Mouse (Mus musculus) CH12.LX (cell line): ENCODE results near the gene Gpr152. TPM values are rescaled to one million over a fixed set of nuclear protein-coding genes. Genes with fewer than 3 reads are reported as not detected.
A peak's percentile ranks its signal among the peaks of the same experiment; 100 is the strongest.

Experiments
- DNase-seq: peaks from one replicate; pipeline ENCODE4 v3.0.0-alpha.2; 2013; ENCODE audit errors: extremely low read depth
- H3K27ac ChIP-seq: 2 replicates; pipeline ENCODE4 v1.5.1; 2012; ENCODE audit warnings: low read depth, mild to moderate bottlenecking, control low read depth, moderate library complexity; ENCODE audit not compliant: insufficient read depth
- H3K27me3 ChIP-seq: replicated peaks from 2 replicates; pipeline ENCODE3; 2012; ENCODE audit warnings: inconsistent platforms
- H3K36me3 ChIP-seq, 2 experiments: replicated peaks in 1 of 2; 2 replicates each; pipeline versions ENCODE3 to v1.6.1; 2012; ENCODE audit warnings: inconsistent platforms in 1 of 2, low read length in 1 of 2, mild to moderate bottlenecking in 1 of 2, mixed read lengths in 1 of 2, moderate library complexity in 1 of 2; ENCODE audit not compliant: control insufficient read depth in 1 of 2, insufficient read depth in 1 of 2
- H3K4me1 ChIP-seq, 2 experiments: 2 replicates each; pipeline ENCODE4 v1.6.1; 2012; ENCODE audit warnings: inconsistent platforms in 1 of 2, moderate library complexity in 1 of 2; ENCODE audit not compliant: insufficient read depth in 2 of 2, control insufficient read depth in 1 of 2
- H3K4me2 ChIP-seq: 2 replicates; pipeline ENCODE4 v1.6.1; 2012; ENCODE audit warnings: low read depth, mild to moderate bottlenecking, control low read depth; ENCODE audit not compliant: poor library complexity, insufficient read depth, severe bottlenecking
- H3K4me3 ChIP-seq, 3 experiments: fragments of 150-350 bp in 1 of 3; sonication (generic) in 1 of 3; replicated peaks in 1 of 3; 2 replicates each; pipeline versions ENCODE3 to v1.5.1; 2011 to 2012; ENCODE audit warnings: low read depth in 2 of 3, low read length in 2 of 3, mild to moderate bottlenecking in 2 of 3, moderate library complexity in 2 of 3, control low read depth in 1 of 3, improper control_type of control experiment in 1 of 3, inconsistent platforms in 1 of 3, mixed read lengths in 1 of 3; ENCODE audit not compliant: poor library complexity in 1 of 3
- H3K79me2 ChIP-seq: replicated peaks from 2 replicates; pipeline ENCODE4 v1.6.1; 2012; ENCODE audit warnings: mild to moderate bottlenecking, moderate library complexity; ENCODE audit not compliant: control insufficient read depth, poor library complexity, insufficient read depth, severe bottlenecking; ENCODE audit errors: extremely low read depth
- H3K9ac ChIP-seq: 2 replicates; pipeline ENCODE4 v1.6.1; 2012; ENCODE audit warnings: low read depth, mild to moderate bottlenecking, control low read depth, moderate library complexity; ENCODE audit not compliant: insufficient read depth
- H3K9me3 ChIP-seq: replicated peaks from 2 replicates; pipeline ENCODE3; 2012; ENCODE audit warnings: low read length, inconsistent platforms, mixed read lengths
- BHLHE40 ChIP-seq: IDR thresholded peaks from 2 replicates; pipeline ENCODE4 v1.6.1; 2011; ENCODE audit warnings: mild to moderate bottlenecking, low read depth, low read length, improper control_type of control experiment
- CHD1 ChIP-seq: IDR thresholded peaks from 2 replicates; pipeline ENCODE4 v1.6.1; 2012; ENCODE audit warnings: low read depth, low read length, improper control_type of control experiment, inconsistent platforms
- CHD2 ChIP-seq: IDR thresholded peaks from 2 replicates; pipeline ENCODE4 v1.6.1; 2011; ENCODE audit warnings: low read length, improper control_type of control experiment
- CTCF ChIP-seq, 2 experiments: IDR thresholded peaks in 1 of 2; conservative IDR thresholded peaks in 1 of 2; 2 replicates each; pipeline ENCODE4 v1.5.1; 2011 to 2012; ENCODE audit warnings: low read depth in 2 of 2, low read length in 2 of 2, improper control_type of control experiment in 1 of 2, inconsistent platforms in 1 of 2, mild to moderate bottlenecking in 1 of 2, moderate library complexity in 1 of 2
- E2F4 ChIP-seq: IDR thresholded peaks from 2 replicates; pipeline ENCODE4 v1.6.1; 2011; ENCODE audit warnings: low read depth, low read length, improper control_type of control experiment; ENCODE audit not compliant: insufficient replicate concordance
- ELF1 ChIP-seq: IDR thresholded peaks from 2 replicates; pipeline ENCODE4 v1.6.1; 2014; ENCODE audit warnings: low read depth, mild to moderate bottlenecking, inconsistent platforms, low read length, improper control_type of control experiment
- EP300 ChIP-seq: IDR thresholded peaks from 2 replicates; pipeline ENCODE4 v1.6.1; 2011; ENCODE audit warnings: low read length, improper control_type of control experiment
- ETS1 ChIP-seq: conservative IDR thresholded peaks from 2 replicates; pipeline ENCODE4 v1.6.1; 2012; ENCODE audit warnings: low read depth, mild to moderate bottlenecking, inconsistent platforms, low read length, improper control_type of control experiment, moderate library complexity
- GABPA ChIP-seq: IDR thresholded peaks from 2 replicates; pipeline ENCODE4 v1.6.1; 2012; ENCODE audit warnings: low read depth, low read length, improper control_type of control experiment, inconsistent platforms; ENCODE audit not compliant: insufficient replicate concordance
- HCFC1 ChIP-seq: IDR thresholded peaks from 2 replicates; pipeline ENCODE4 v1.6.1; 2012; ENCODE audit warnings: low read depth, mild to moderate bottlenecking, inconsistent platforms, low read length, improper control_type of control experiment
- IRF4 ChIP-seq: IDR thresholded peaks from 2 replicates; pipeline ENCODE4 v1.6.1; 2014; ENCODE audit warnings: low read depth, mild to moderate bottlenecking, inconsistent platforms, low read length, improper control_type of control experiment
- JUN ChIP-seq: IDR thresholded peaks from 2 replicates; pipeline ENCODE4 v1.6.1; 2011; ENCODE audit warnings: low read depth, mild to moderate bottlenecking, low read length, improper control_type of control experiment, moderate library complexity; ENCODE audit not compliant: insufficient read depth
- JUND ChIP-seq: conservative IDR thresholded peaks from 2 replicates; pipeline ENCODE4 v1.6.1; 2011; ENCODE audit warnings: low read depth, low read length, improper control_type of control experiment
- KAT2A ChIP-seq: IDR thresholded peaks from 2 replicates; pipeline ENCODE4 v1.6.1; 2012; ENCODE audit warnings: low read length, improper control_type of control experiment, inconsistent platforms; ENCODE audit not compliant: insufficient replicate concordance
- MAFK ChIP-seq: IDR thresholded peaks from 2 replicates; pipeline ENCODE4 v1.6.1; 2011; ENCODE audit warnings: low read length, improper control_type of control experiment; ENCODE audit not compliant: insufficient replicate concordance
- MAX ChIP-seq: IDR thresholded peaks from 2 replicates; pipeline ENCODE4 v1.6.1; 2011; ENCODE audit warnings: low read length, improper control_type of control experiment
- MAZ ChIP-seq: IDR thresholded peaks from 2 replicates; pipeline ENCODE4 v1.6.1; 2012; ENCODE audit warnings: low read depth, mild to moderate bottlenecking, inconsistent platforms, low read length, improper control_type of control experiment, moderate library complexity
- MEF2A ChIP-seq: IDR thresholded peaks from 2 replicates; pipeline ENCODE4 v1.6.1; 2014; ENCODE audit warnings: low read depth, mild to moderate bottlenecking, inconsistent platforms, low read length, improper control_type of control experiment, borderline replicate concordance
- MXI1 ChIP-seq: IDR thresholded peaks from 2 replicates; pipeline ENCODE4 v1.6.1; 2011; ENCODE audit warnings: mild to moderate bottlenecking, low read depth, low read length, improper control_type of control experiment
- MYC ChIP-seq: IDR thresholded peaks from 2 replicates; pipeline ENCODE4 v1.6.1; 2011; ENCODE audit warnings: low read depth, mild to moderate bottlenecking, improper control_type of control experiment, low read length
- NELFE ChIP-seq: IDR thresholded peaks from 2 replicates; pipeline ENCODE4 v1.6.1; 2011; ENCODE audit warnings: low read depth, low read length, improper control_type of control experiment
- NRF1 ChIP-seq: IDR thresholded peaks from 2 replicates; pipeline ENCODE4 v1.6.1; 2014; ENCODE audit warnings: low read depth, mild to moderate bottlenecking, inconsistent platforms, low read length, improper control_type of control experiment, moderate library complexity
- PAX5 ChIP-seq: IDR thresholded peaks from 2 replicates; pipeline ENCODE4 v1.6.1; 2012; ENCODE audit warnings: low read length, inconsistent platforms, mixed read lengths
- POLR2A ChIP-seq: IDR thresholded peaks from 2 replicates; pipeline ENCODE4 v1.6.1; 2011; ENCODE audit warnings: low read depth, mild to moderate bottlenecking, improper control_type of control experiment, low read length
- POLR2AphosphoS2 ChIP-seq: IDR thresholded peaks from 2 replicates; pipeline ENCODE4 v1.6.1; 2011; ENCODE audit warnings: low read depth, low read length, improper control_type of control experiment
- RAD21 ChIP-seq: IDR thresholded peaks from 2 replicates; pipeline ENCODE4 v1.6.1; 2011; ENCODE audit warnings: low read depth, mild to moderate bottlenecking, low read length, improper control_type of control experiment, moderate library complexity
- RCOR1 ChIP-seq: conservative IDR thresholded peaks from 2 replicates; pipeline ENCODE4 v1.6.1; 2012; ENCODE audit warnings: low read depth, mild to moderate bottlenecking, inconsistent platforms, low read length, improper control_type of control experiment
- SMC3 ChIP-seq: IDR thresholded peaks from 2 replicates; pipeline ENCODE4 v1.6.1; 2011; ENCODE audit warnings: low read depth, low read length, improper control_type of control experiment
- TBP ChIP-seq: conservative IDR thresholded peaks from 2 replicates; pipeline ENCODE4 v1.6.1; 2011; ENCODE audit warnings: low read depth, low read length, improper control_type of control experiment
- TCF12 ChIP-seq: IDR thresholded peaks from 2 replicates; pipeline ENCODE4 v1.6.1; 2014; ENCODE audit warnings: low read depth, mild to moderate bottlenecking, inconsistent platforms, low read length, improper control_type of control experiment
- UBTF ChIP-seq: IDR thresholded peaks from 2 replicates; pipeline ENCODE4 v1.6.1; 2012; ENCODE audit warnings: low read depth, mild to moderate bottlenecking, inconsistent platforms, low read length, improper control_type of control experiment, moderate library complexity
- USF1 ChIP-seq: IDR thresholded peaks from 2 replicates; pipeline ENCODE4 v1.6.1; 2014; ENCODE audit warnings: low read depth, mild to moderate bottlenecking, inconsistent platforms, low read length, improper control_type of control experiment
- USF2 ChIP-seq: conservative IDR thresholded peaks from 2 replicates; pipeline ENCODE4 v1.6.1; 2011; ENCODE audit warnings: low read depth, low read length, improper control_type of control experiment
- ZC3H11A ChIP-seq: IDR thresholded peaks from 2 replicates; pipeline ENCODE4 v1.6.1; 2012; ENCODE audit warnings: low read depth, mild to moderate bottlenecking, inconsistent platforms, low read length, improper control_type of control experiment
- ZKSCAN1 ChIP-seq: IDR thresholded peaks from 2 replicates; pipeline ENCODE4 v1.6.1; 2012; ENCODE audit warnings: low read depth, inconsistent platforms, low read length, improper control_type of control experiment, borderline replicate concordance
- ZMIZ1 ChIP-seq: IDR thresholded peaks from 2 replicates; pipeline ENCODE4 v1.6.1; 2012; ENCODE audit warnings: low read depth, mild to moderate bottlenecking, inconsistent platforms, low read length, improper control_type of control experiment
- ZNF384 ChIP-seq: IDR thresholded peaks from 2 replicates; pipeline ENCODE4 v1.6.1; 2012; ENCODE audit warnings: low read depth, low read length, improper control_type of control experiment, inconsistent platforms
- dilution Hi-C: fragments of 300-500 bp; cut with MboI; formaldehyde crosslinking; loops from 2 replicates; pipeline ENCODE4 v1.14.3; 2020; ENCODE audit warnings: low sequenced_read_pairs; ENCODE audit not compliant: extremely low pct_unique_long_range_greater_than_20kb, extremely low pct_ligation_motif_present
- in situ Hi-C: fragments of 300-500 bp; cut with MboI; formaldehyde crosslinking; loops from 3 replicates; pipeline ENCODE4 v1.14.3; 2019; ENCODE audit warnings: low sequenced_read_pairs, low pct_ligation_motif_present, low pct_unique_long_range_greater_than_20kb, mixed read lengths
- polyA plus RNA-seq: library from polyadenylated mRNA; unstranded; fragments of >175 nt; gene quantifications from 2 replicates; pipeline ENCODE4 v1.2.1, GENCODE M21; 2012; ENCODE audit warnings: low read depth; ENCODE audit not compliant: insufficient read length
- total RNA-seq, 2 experiments: library from RNA; depleted of rRNA; stranded (reverse); fragments of 300-350 nt in 1 of 2; fragments of >200 nt in 1 of 2; gene quantifications; 2 replicates each; pipeline ENCODE4 v1.2.3; 2012 to 2014

Gpr152 gene
- total and polyA plus RNA-seq, 3 experiments: 0.05 to 0.71 (median 0.17) TPM

GRCm38 (mm10) chr19:4144550-4145498 is 5.2 kb downstream of the Gpr152 start:
- in situ Hi-C loops: no loop called here
- peak overlapping the region; percentile 90 for H3K27ac ChIP-seq
- no peaks in the 10 kb centered on the region for H3K27me3 ChIP-seq
- 0 out of 2 replicates have a peak overlapping the region, but pooled peaks have one; percentile 10 for H3K9ac ChIP-seq
- H3K79me2 ChIP-seq: peaks cover 15% of the 10 kb centered on the region
- dilution Hi-C loops: no loop called here
- peak; percentile 84 for DNase-seq
- no peak overlapping the region for H3K4me3 ChIP-seq
- peaks cover 41 to 78% of the 10 kb centered on the region in 2 experiments for H3K4me1 ChIP-seq
- no peak overlapping the region for H3K4me2 ChIP-seq
- peaks cover 5% of the 10 kb centered on the region for H3K9me3 ChIP-seq
- H3K36me3 ChIP-seq: peaks cover 0 to 28% of the 10 kb centered on the region in 2 experiments
- TF ChIP-seq RAD21 (no peak), MAFK (no peak), CHD1 (0 out of 2 replicates have a peak, but pooled peaks have one; percentile 23), POLR2AphosphoS2 (no peak), ZNF384 (no peak), UBTF (no peak), POLR2A (0 out of 2 replicates have a peak, but pooled peaks have one; percentile 29), JUN (peak; percentile 69), USF2 (0 out of 2 replicates have a peak, but pooled peaks have one; percentile 4), CTCF (conservative IDR thresholded peaks at IDR 0.05 in 1 of 2, IDR thresholded peaks at IDR 0.05 in 1 of 2; ENCODE audit: low read depth in 2 of 2, low read length in 2 of 2) (peak in 1 of 2 experiments; percentile 8; a peak in 1 of 4 replicates), TBP (0 out of 2 replicates have a peak, but pooled peaks have one; percentile 29), EP300 (peak; percentile 69), ZMIZ1 (no peak), BHLHE40 (peak; percentile 69), IRF4 (no peak), KAT2A (no peak), E2F4 (no peak), TCF12 (peak; percentile 73), MAX (peak; percentile 81), CHD2 (no peak; the same call in 1 of the 2 replicates), ETS1 (peak; percentile 81), ZC3H11A (no peak), GABPA (no peak), MYC (peak; percentile 84), MAZ (no peak), RCOR1 (no peak), MXI1 (0 out of 2 replicates have a peak, but pooled peaks have one; percentile 36), JUND (peak; percentile 44; the same call in 1 of the 2 replicates), HCFC1 (no peak), NELFE (no peak), PAX5 (no peak), ZKSCAN1 (no peak), USF1 (no peak), NRF1 (no peak), MEF2A (peak; percentile 32; the same call in 1 of the 2 replicates), SMC3 (no peak), ELF1 (peak; percentile 49)
